Mouse (Mus musculus): ENCODE measurements around the gene Mrps15.

- TF ChIP-seq MAFK (IDR thresholded peaks at IDR 0.05; ENCODE audit: insufficient read depth, low read depth, low read length) (no peak), HCFC1 (IDR thresholded peaks at IDR 0.05; ENCODE audit: borderline replicate concordance, insufficient read depth, low read length) (no peak), ZNF384 (IDR thresholded peaks at IDR 0.05; ENCODE audit: low read depth, low read length) (no peak), CHD2 (IDR thresholded peaks at IDR 0.05; ENCODE audit: low read depth, low read length) (no peak), ZC3H11A (IDR thresholded peaks at IDR 0.05; ENCODE audit: borderline replicate concordance, low read depth, low read length) (no peak)
These were observed 16.0 kb upstream of the Mrps15 start for GRCm38 (mm10) chr4:126030705-126031104.

Measured in ES-E14 (cell line).